Mouse (Mus musculus): ENCODE measurements around the gene Gramd1b.

DNA sequence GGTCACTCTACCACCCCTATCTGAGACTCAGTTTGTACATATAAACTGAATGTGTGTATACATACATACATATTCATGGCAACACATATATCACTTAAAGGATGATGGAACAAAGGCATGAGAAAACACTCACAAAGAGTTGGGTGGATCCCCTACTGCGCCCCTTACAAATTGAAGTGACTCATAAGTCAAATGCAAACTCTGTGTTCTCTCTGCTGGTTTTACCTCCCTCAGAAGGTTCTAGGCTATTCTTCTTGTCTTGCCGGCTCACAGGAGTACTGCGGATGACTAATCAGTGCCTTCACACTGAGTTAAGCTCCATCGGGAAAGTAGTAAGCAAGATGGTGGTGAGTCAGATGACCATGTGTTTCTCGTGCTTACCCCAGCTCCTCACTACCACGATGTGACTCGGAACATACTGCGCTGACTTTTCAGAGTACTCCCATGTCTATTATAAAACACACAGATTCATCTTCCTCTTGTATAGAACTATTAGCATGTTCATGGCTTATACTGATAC, 182.4 kb downstream of the Gramd1b start:
- TF ChIP-seq CTCF (IDR thresholded peaks at IDR 0.05; ENCODE audit: extremely low read depth, insufficient read depth, insufficient read length, insufficient replicate concordance) (no peak), POLR2A (IDR thresholded peaks at IDR 0.05; ENCODE audit: low read depth, low read length) (no peak)
